Mouse (Mus musculus) kidney, postnatal 0 days (tissue): Measurements from ENCODE around the gene Gatad2a. TPM values are rescaled to one million over a fixed set of nuclear protein-coding genes. Genes with fewer than 3 reads are reported as not detected.
"Not testable (repeated sequence)": the region's sequence is repeated elsewhere in the genome, so short reads cannot be mapped to it uniquely, and the experiment has no call there.

Experiments
- ATAC-seq: fragments of 200-750 bp; cut with Nextera tagmentation; replicated peaks from 2 replicates; pipeline ENCODE4 v1.8.0; 2017; ENCODE audit warnings: low read depth, moderate number of reproducible peaks, moderate TSS enrichment, moderate library complexity; ENCODE audit not compliant: low FRiP score
- DNase-seq: peaks from one replicate; pipeline ENCODE4 v3.0.0-alpha.2; 2016; ENCODE audit warnings: low spot score
- H3K27ac ChIP-seq: fragments of 300-500 bp; sonication (generic); 2 replicates; pipeline ENCODE4 v1.5.1; 2014; ENCODE audit warnings: mild to moderate bottlenecking
- H3K27me3 ChIP-seq: fragments of 300-500 bp; sonication (generic); 2 replicates; pipeline ENCODE4 v1.6.1; 2014; ENCODE audit warnings: low read length, mixed read lengths; ENCODE audit not compliant: insufficient read depth
- H3K36me3 ChIP-seq: fragments of 300-500 bp; sonication (generic); 2 replicates; pipeline ENCODE4 v1.6.1; 2014; ENCODE audit warnings: low read length, mixed read lengths; ENCODE audit not compliant: insufficient read depth
- H3K4me1 ChIP-seq: fragments of 300-500 bp; sonication (generic); replicated peaks from 2 replicates; pipeline ENCODE4 v1.6.1; 2014; ENCODE audit warnings: antibody characterized with exemption, low read length, mixed read lengths; ENCODE audit not compliant: insufficient read depth
- H3K4me2 ChIP-seq: fragments of 300-500 bp; sonication (generic); 2 replicates; pipeline ENCODE4 v1.6.1; 2014; ENCODE audit warnings: mild to moderate bottlenecking, low read length, moderate library complexity, mixed read lengths
- H3K4me3 ChIP-seq: fragments of 300-500 bp; sonication (generic); replicated peaks from 2 replicates; pipeline ENCODE4 v1.5.1; 2014; ENCODE audit warnings: low read depth, low read length
- H3K9ac ChIP-seq: fragments of 300-500 bp; sonication (generic); 2 replicates; pipeline ENCODE4 v1.6.1; 2014; ENCODE audit warnings: low read depth, low read length
- H3K9me3 ChIP-seq: fragments of 300-500 bp; sonication (generic); replicated peaks from 2 replicates; pipeline ENCODE4 v1.6.1; 2016; ENCODE audit warnings: low read length, inconsistent platforms, mixed read lengths
- CTCF ChIP-seq: IDR thresholded peaks from 2 replicates; pipeline ENCODE4 v1.5.1; 2016; ENCODE audit warnings: antibody characterized with exemption, low read depth, mild to moderate bottlenecking, moderate library complexity
- WGBS: fragments of 180-500 bp; shearing (Covaris S2); extraction: QIAGEN DNeasy Blood & Tissue Kit; methylation state at CpG from one replicate; pipeline ENCODE4 v1.1.7; 2014; 5-methylcytosine and 5-hydroxymethylcytosine counted together
- polyA plus RNA-seq: library from polyadenylated mRNA; unstranded; fragments of >200 nt; fragmentation: Nextera tagmentation; extraction: Ambion mirVana; gene quantifications from 2 replicates; pipeline ENCODE4 v1.2.1, GENCODE M21; 2015

Gene Gatad2a
- polyA plus RNA-seq, 1 experiment from 2014 or later: 49.5 TPM

GRCm38 (mm10) chr8:69999236-69999635 lies 3.1 kb upstream of the Gatad2a start:
- 93% methylated on average over 4 of the region's 4 CpGs for WGBS
- Histone ChIP-seq H3K4me2 (no peak overlapping the region), H3K4me1 (peaks cover 4% of the 10 kb centered on the region; the same call in 1 of the 2 replicates), H3K4me3 (no peak overlapping the region), H3K27me3 (no peaks in the 10 kb centered on the region), H3K9ac (no peak overlapping the region), H3K36me3 (no peaks in the 10 kb centered on the region), H3K9me3 (no peaks in the 10 kb centered on the region), H3K27ac (no peak overlapping the region)
- no peak for DNase-seq
- no peak for TF ChIP-seq CTCF
- no peak for ATAC-seq

DNA sequence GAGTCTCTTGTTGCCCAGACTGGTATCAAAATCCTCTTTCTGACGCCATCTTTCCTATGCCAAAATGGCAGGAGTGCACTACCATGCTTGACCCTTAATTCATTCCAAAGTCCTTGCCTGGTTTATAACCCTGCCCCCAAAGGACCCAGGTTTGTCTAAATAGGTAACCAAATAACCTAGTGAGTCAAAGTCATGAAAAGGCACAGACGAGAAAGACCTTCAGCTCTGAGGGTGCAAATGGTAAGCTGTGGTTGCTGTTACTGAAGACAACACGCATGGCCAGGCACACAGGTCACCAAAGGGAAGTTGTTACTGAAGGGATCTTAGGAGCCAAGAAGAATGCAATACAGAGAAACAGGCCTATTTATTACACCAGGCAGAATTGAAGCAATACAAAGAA lies 2.5 kb upstream of the Gatad2a start:
- H3K4me1 ChIP-seq: peaks cover 4% of the 10 kb centered on the region; the same call in 1 of the 2 replicates
- peak; percentile 22 for DNase-seq
- H3K9me3 ChIP-seq: no peaks in the 10 kb centered on the region
- H3K36me3 ChIP-seq: no peaks in the 10 kb centered on the region
- H3K27ac ChIP-seq: 0 out of 2 replicates have a peak overlapping the region, but pooled peaks have one; percentile 34
- TF ChIP-seq CTCF: no peak
- no peak overlapping the region for H3K9ac ChIP-seq
- H3K4me3 ChIP-seq: no peak overlapping the region
- no peak for ATAC-seq
- no peak overlapping the region for H3K4me2 ChIP-seq
- WGBS: 80% methylated on average over 3 of the region's 3 CpGs
- no peaks in the 10 kb centered on the region for H3K27me3 ChIP-seq

GRCm38 (mm10) chr8:69996589-69997285 lies 553 bp upstream of the Gatad2a start:
- WGBS: 2% methylated on average over 35 of the region's 35 CpGs
- H3K27ac ChIP-seq: peak overlapping the region; percentile 86
- peak; percentile 57 for DNase-seq
- peak overlapping the region; percentile 63 for H3K4me2 ChIP-seq
- peaks cover 4% of the 10 kb centered on the region; the same call in 1 of the 2 replicates for H3K4me1 ChIP-seq
- H3K4me3 ChIP-seq: peak overlapping the region; percentile 42
- H3K36me3 ChIP-seq: no peaks in the 10 kb centered on the region
- no peak for ATAC-seq
- H3K9me3 ChIP-seq: no peaks in the 10 kb centered on the region
- no peak; the same call in none of the 2 replicates for TF ChIP-seq CTCF
- H3K9ac ChIP-seq: peak overlapping the region; percentile 70
- H3K27me3 ChIP-seq: no peaks in the 10 kb centered on the region

GRCm38 (mm10) chr8:69995422-69995775 lies 785 bp downstream of the Gatad2a start:
- Histone ChIP-seq H3K36me3 (no peaks in the 10 kb centered on the region), H3K9ac (peak overlapping the region; percentile 90), H3K4me3 (peak overlapping the region; percentile 98), H3K4me1 (peaks cover 4% of the 10 kb centered on the region; the same call in 1 of the 2 replicates), H3K27ac (peak overlapping the region; percentile 94), H3K27me3 (no peaks in the 10 kb centered on the region), H3K4me2 (peak overlapping the region; percentile 91), H3K9me3 (no peaks in the 10 kb centered on the region)
- ATAC-seq (no peak), DNase-seq (no peak)
- TF ChIP-seq CTCF: no peak
- under 1% methylated on average over 7 of the region's 7 CpGs for WGBS

- H3K4me3 ChIP-seq, H3K27me3 ChIP-seq, H3K27ac ChIP-seq, ATAC-seq, H3K9me3 ChIP-seq, H3K4me2 ChIP-seq, DNase-seq, H3K4me1 ChIP-seq, H3K36me3 ChIP-seq, H3K9ac ChIP-seq: not testable (repeated sequence)
- WGBS: 98% methylated on average over 6 of the region's 7 CpGs
Observed at GRCm38 (mm10) chr8:69988936-69989335, 7.2 kb downstream of the Gatad2a start.

- ATAC-seq (no peak), DNase-seq (no peak)
- Histone ChIP-seq H3K9me3 (no peaks in the 10 kb centered on the region), H3K36me3 (no peaks in the 10 kb centered on the region), H3K27me3 (no peaks in the 10 kb centered on the region), H3K9ac (no peak overlapping the region), H3K27ac (no peak overlapping the region), H3K4me1 (no peaks in the 10 kb centered on the region), H3K4me3 (no peak overlapping the region), H3K4me2 (no peak overlapping the region)
- TF ChIP-seq CTCF: no peak
Observed at GRCm38 (mm10) chr8:69987744-69988143, 8.4 kb downstream of the Gatad2a start.
